Mouse (Mus musculus) erythroid progenitor cell, adult 5-6 weeks (primary cell): ENCODE measurements around the gene Hist1h1b. TPM values are rescaled to one million over a fixed set of nuclear protein-coding genes. Genes with fewer than 3 reads are reported as not detected.

Experiments used
- ATAC-seq: replicated peaks from 2 replicates; pipeline ENCODE4 v1.8.0; 2016; ENCODE audit warnings: moderate number of reproducible peaks, mild to moderate bottlenecking, moderate TSS enrichment, inconsistent platforms; ENCODE audit not compliant: poor library complexity, low FRiP score, severe bottlenecking
- total RNA-seq, 2 experiments: library from RNA; stranded (forward) in 1 of 2; stranded (reverse) in 1 of 2; fragments of 150-400 nt in 1 of 2; fragments of 186-747, 209-891 nt in 1 of 2; gene quantifications; 2 replicates each; pipeline versions ENCODE4 v1.2.3 to v1.2.4; 2015 to 2017; ENCODE audit warnings: low replicate concordance in 2 of 2

The Hist1h1b gene
- total RNA-seq, 2 experiments from 2014 or later: 1,815 to 4,746 TPM

GRCm38 (mm10) chr13:21783255-21783617 lies 2.8 kb upstream of the Hist1h1b start, which contains the start of gene Hist1h3i:
TSS of gene Hist1h3i (minus strand) at chr13:21783370.
- 0 out of 2 replicates have a peak, but pooled peaks have one; percentile 8 for ATAC-seq

GRCm38 (mm10) chr13:21782361-21783254 lies 2.2 kb upstream of the Hist1h1b start:
- ATAC-seq: peak; percentile 3

- no peak for ATAC-seq
Observed at GRCm38 (mm10) chr13:21781639-21782038, 1.2 kb upstream of the Hist1h1b start.

- ATAC-seq: no peak
Observed at GRCm38 (mm10) chr13:21781021-21781555, 663 bp upstream of the Hist1h1b start.

GRCm38 (mm10) chr13:21778814-21779766 lies 1.3 kb downstream of the Hist1h1b start:
- peak; percentile 53 for ATAC-seq

GRCm38 (mm10) chr13:21755707-21756106 lies 24.7 kb downstream of the Hist1h1b start:
- ATAC-seq: no peak

GRCm38 (mm10) chr13:21754294-21755001 lies 26.0 kb downstream of the Hist1h1b start:
- peak; percentile 44 for ATAC-seq

GRCm38 (mm10) chr13:21753524-21754285 lies 26.7 kb downstream of the Hist1h1b start, which contains the start of the genes Hist1h2ak and Hist1h2bn:
TSS of gene Hist1h2ak (minus strand) at chr13:21753827.
TSS of gene Hist1h2bn (plus strand) at chr13:21754123.
- ATAC-seq: peak; percentile 71

GRCm38 (mm10) chr13:21753051-21753523 lies 27.3 kb downstream of the Hist1h1b start:
- 0 out of 2 replicates have a peak, but pooled peaks have one; percentile 4 for ATAC-seq

- peak; percentile 7; the same call in 1 of the 2 replicates for ATAC-seq
Observed at GRCm38 (mm10) chr13:21752356-21752755, 28.1 kb downstream of the Hist1h1b start.

GRCm38 (mm10) chr13:21751827-21752226 lies 28.6 kb downstream of the Hist1h1b start:
- ATAC-seq: no peak

- no peak for ATAC-seq
Observed at GRCm38 (mm10) chr13:21751417-21751816, 29.0 kb downstream of the Hist1h1b start.

- ATAC-seq: peak; percentile 51
Observed at GRCm38 (mm10) chr13:21750159-21751017, 30.0 kb downstream of the Hist1h1b start, which contains the start of gene Hist1h4k. TSS of gene Hist1h4k (minus strand) at chr13:21750505.

- 0 out of 2 replicates have a peak, but pooled peaks have one; percentile 4 for ATAC-seq
Observed at GRCm38 (mm10) chr13:21749387-21750158, 30.9 kb downstream of the Hist1h1b start.

- no peak for ATAC-seq
Observed at GRCm38 (mm10) chr13:21745006-21745405, 35.4 kb downstream of the Hist1h1b start.
